Mouse (Mus musculus) gonadal fat pad, adult 2 months (tissue): ENCODE measurements at regions not wholly inside any gene's neighbourhood (a gene's known extent, or its start where the extent isn't known, plus 50 kb on each side); places are given as distances from the start of the nearest gene placed in this dataset.
"Not testable (repeated sequence)": the region's sequence is repeated elsewhere in the genome, so short reads cannot be mapped to it uniquely, and the experiment has no call there.

Experiments
- DNase-seq: peaks from one replicate; pipeline ENCODE4 v3.0.0-alpha.2; 2012; ENCODE audit warnings: low read depth

GRCm38 (mm10) chr3:21878396-21878795 is 198.1 kb upstream of the Tbl1xr1 start:
- DNase-seq: no peak

GRCm38 (mm10) chr3:21884216-21884615 is 192.2 kb upstream of the Tbl1xr1 start:
- no peak for DNase-seq

- DNase-seq: no peak
These were observed 187.7 kb upstream of the Tbl1xr1 start for GRCm38 (mm10) chr3:21888710-21889109.

GRCm38 (mm10) chr3:21891819-21892480 is 184.5 kb upstream of the Tbl1xr1 start:
- DNase-seq: no peak

- no peak for DNase-seq
These were observed 183.5 kb upstream of the Tbl1xr1 start for GRCm38 (mm10) chr3:21892864-21893404.

GRCm38 (mm10) chr3:21895551-21895950 is 180.9 kb upstream of the Tbl1xr1 start:
- no peak for DNase-seq

GRCm38 (mm10) chr3:21898241-21898640 is 178.2 kb upstream of the Tbl1xr1 start:
- DNase-seq: no peak

- no peak for DNase-seq
These were observed 170.9 kb upstream of the Tbl1xr1 start for GRCm38 (mm10) chr3:21905384-21906073.

GRCm38 (mm10) chr3:21908828-21909227 is 167.6 kb upstream of the Tbl1xr1 start:
- no peak for DNase-seq

- no peak for DNase-seq
These were observed 166.4 kb upstream of the Tbl1xr1 start for GRCm38 (mm10) chr3:21910080-21910479.

GRCm38 (mm10) chr3:21911071-21911470 is 165.4 kb upstream of the Tbl1xr1 start:
- DNase-seq: no peak

- DNase-seq: no peak
These were observed 159.1 kb upstream of the Tbl1xr1 start for GRCm38 (mm10) chr3:21917228-21917910.

- DNase-seq: peak; percentile 77
These were observed 158.0 kb upstream of the Tbl1xr1 start for GRCm38 (mm10) chr3:21918431-21918830.

- DNase-seq: peak; percentile 33
These were observed 156.5 kb upstream of the Tbl1xr1 start for GRCm38 (mm10) chr3:21919931-21920330.

GRCm38 (mm10) chr3:21931951-21932350 is 144.5 kb upstream of the Tbl1xr1 start:
- no peak for DNase-seq

- DNase-seq: not testable (repeated sequence)
These were observed 143.8 kb upstream of the Tbl1xr1 start for GRCm38 (mm10) chr3:21932696-21933095.

- DNase-seq: no peak
These were observed 141.7 kb upstream of the Tbl1xr1 start for GRCm38 (mm10) chr3:21934731-21935271.

GRCm38 (mm10) chr3:21935571-21936261 is 140.7 kb upstream of the Tbl1xr1 start:
- DNase-seq: no peak

GRCm38 (mm10) chr3:21936262-21936603 is 140.2 kb upstream of the Tbl1xr1 start:
- no peak for DNase-seq

- no peak for DNase-seq
These were observed 139.8 kb upstream of the Tbl1xr1 start for GRCm38 (mm10) chr3:21936616-21937015.

GRCm38 (mm10) chr3:21937281-21938035 is 139.0 kb upstream of the Tbl1xr1 start:
- no peak for DNase-seq
